Mouse (Mus musculus) midbrain, embryonic 14.5 days (tissue): ENCODE measurements around the gene Parvb. TPM values are rescaled to one million over a fixed set of nuclear protein-coding genes. Genes with fewer than 3 reads are reported as not detected.

Experiments used
- ATAC-seq: fragments of 200-750 bp; cut with Nextera tagmentation; 2 replicates; pipeline ENCODE4 v1.8.0; 2017; ENCODE audit warnings: moderate number of reproducible peaks, moderate library complexity; ENCODE audit not compliant: low FRiP score, low TSS enrichment
- DNase-seq: peaks from one replicate; pipeline ENCODE4 v3.0.0-alpha.2; 2015
- H3K27ac ChIP-seq: fragments of 300-500 bp; sonication (generic); replicated peaks from 2 replicates; pipeline ENCODE4 v1.5.1; 2014; ENCODE audit warnings: mild to moderate bottlenecking, low read depth, low read length, moderate library complexity
- H3K27me3 ChIP-seq: fragments of 300-500 bp; sonication (generic); 2 replicates; pipeline ENCODE4 v1.6.1; 2014; ENCODE audit warnings: low read length, control low read depth, mixed read lengths; ENCODE audit not compliant: control insufficient read depth, insufficient read depth
- H3K36me3 ChIP-seq: fragments of 300-500 bp; sonication (generic); 2 replicates; pipeline ENCODE4 v1.6.1; 2014; ENCODE audit warnings: low read length, control low read depth; ENCODE audit not compliant: control insufficient read depth, insufficient read depth
- H3K4me1 ChIP-seq: fragments of 300-500 bp; sonication (generic); 2 replicates; pipeline ENCODE4 v1.6.1; 2014; ENCODE audit warnings: mild to moderate bottlenecking, antibody characterized with exemption, low read length, control low read depth; ENCODE audit not compliant: control insufficient read depth, insufficient read depth
- H3K4me2 ChIP-seq: fragments of 300-500 bp; sonication (generic); 2 replicates; pipeline ENCODE4 v1.6.1; 2014; ENCODE audit warnings: mild to moderate bottlenecking, low read length, moderate library complexity
- H3K4me3 ChIP-seq: fragments of 300-500 bp; sonication (generic); replicated peaks from 2 replicates; pipeline ENCODE4 v1.5.1; 2014; ENCODE audit warnings: low read depth, low read length
- H3K9ac ChIP-seq: fragments of 300-500 bp; sonication (generic); replicated peaks from 2 replicates; pipeline ENCODE4 v1.6.1; 2014; ENCODE audit warnings: mild to moderate bottlenecking, low read length, moderate library complexity
- H3K9me3 ChIP-seq: fragments of 300-500 bp; sonication (generic); 2 replicates; pipeline ENCODE4 v1.6.1; 2016; ENCODE audit warnings: low read length, control low read depth, mixed read lengths; ENCODE audit not compliant: control insufficient read depth
- WGBS: fragments of 180-500 bp; shearing (Covaris S2); extraction: QIAGEN DNeasy Blood & Tissue Kit; methylation state at CpG from one replicate; pipeline ENCODE4 v1.1.7; 2014; 5-methylcytosine and 5-hydroxymethylcytosine counted together
- polyA plus RNA-seq: library from polyadenylated mRNA; unstranded; fragments of >200 nt; fragmentation: Nextera tagmentation; extraction: Ambion mirVana; gene quantifications from 2 replicates; pipeline ENCODE4 v1.2.1, GENCODE M21; 2014

Parvb gene
- polyA plus RNA-seq, 1 experiment from 2014 or later = 4.9 TPM

DNA sequence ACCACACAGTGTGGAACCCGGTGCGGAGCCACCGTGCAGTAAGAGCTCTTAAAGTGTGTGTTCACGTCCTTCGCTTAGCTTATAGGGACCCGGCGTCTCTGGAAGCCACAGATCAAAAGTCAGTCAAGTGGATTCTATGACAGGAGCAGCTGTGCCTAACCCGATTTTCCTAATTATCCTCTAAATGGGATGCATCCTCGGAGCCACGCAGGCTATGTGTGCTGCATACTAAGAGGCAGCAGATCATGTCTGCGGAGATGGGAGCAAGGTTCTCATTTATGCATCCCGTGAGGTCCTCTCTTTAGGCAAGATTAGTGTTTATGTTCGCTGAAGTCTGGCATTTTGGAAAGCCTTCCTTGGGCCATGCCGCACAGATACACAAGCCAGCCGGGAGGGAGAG lies 4.9 kb upstream of the Parvb start:
- peaks cover 51% of the 10 kb centered on the region for H3K4me1 ChIP-seq
- no peaks in the 10 kb centered on the region for H3K36me3 ChIP-seq
- H3K4me2 ChIP-seq = peak overlapping the region; percentile 15; the same call in 1 of the 2 replicates
- 12% methylated on average over 15 of the region's 15 CpGs for WGBS
- ATAC-seq (peak; percentile 62), DNase-seq (peak; percentile 88)
- H3K4me3 ChIP-seq = no peak overlapping the region
- no peaks in the 10 kb centered on the region for H3K9me3 ChIP-seq
- no peaks in the 10 kb centered on the region for H3K27me3 ChIP-seq
- no peak overlapping the region for H3K9ac ChIP-seq
- H3K27ac ChIP-seq = peak overlapping the region; percentile 84

DNA sequence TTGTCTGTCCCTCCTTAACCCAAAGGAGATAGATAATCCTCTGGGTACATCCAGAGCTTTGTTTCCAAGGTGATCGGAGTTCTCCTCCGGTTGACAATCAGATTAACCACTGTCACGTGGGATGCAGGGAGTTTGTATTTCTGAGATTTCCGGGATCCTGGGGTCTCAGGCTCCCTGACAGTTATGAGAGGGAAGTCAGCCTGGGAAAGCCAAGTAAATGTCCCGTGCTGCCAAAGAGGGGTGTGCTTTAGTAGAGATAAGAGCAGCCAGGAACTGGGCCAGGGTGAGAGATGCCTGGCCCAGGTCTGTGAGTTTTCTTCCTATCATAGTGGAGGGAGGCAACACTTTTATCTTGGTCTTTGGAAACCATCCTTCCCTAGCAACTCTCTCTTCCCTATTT lies 1.2 kb upstream of the Parvb start:
- H3K4me1 ChIP-seq = peaks cover 53% of the 10 kb centered on the region
- peak overlapping the region; percentile 81 for H3K27ac ChIP-seq
- no peaks in the 10 kb centered on the region for H3K27me3 ChIP-seq
- H3K4me3 ChIP-seq = no peak overlapping the region
- peak overlapping the region; percentile 86 for H3K4me2 ChIP-seq
- no peaks in the 10 kb centered on the region for H3K36me3 ChIP-seq
- WGBS = 1% methylated on average over 5 of the region's 5 CpGs
- peak overlapping the region; percentile 54; the same call in 1 of the 2 replicates for H3K9ac ChIP-seq
- ATAC-seq (no peak), DNase-seq (peak; percentile 51)
- H3K9me3 ChIP-seq = no peaks in the 10 kb centered on the region

DNA sequence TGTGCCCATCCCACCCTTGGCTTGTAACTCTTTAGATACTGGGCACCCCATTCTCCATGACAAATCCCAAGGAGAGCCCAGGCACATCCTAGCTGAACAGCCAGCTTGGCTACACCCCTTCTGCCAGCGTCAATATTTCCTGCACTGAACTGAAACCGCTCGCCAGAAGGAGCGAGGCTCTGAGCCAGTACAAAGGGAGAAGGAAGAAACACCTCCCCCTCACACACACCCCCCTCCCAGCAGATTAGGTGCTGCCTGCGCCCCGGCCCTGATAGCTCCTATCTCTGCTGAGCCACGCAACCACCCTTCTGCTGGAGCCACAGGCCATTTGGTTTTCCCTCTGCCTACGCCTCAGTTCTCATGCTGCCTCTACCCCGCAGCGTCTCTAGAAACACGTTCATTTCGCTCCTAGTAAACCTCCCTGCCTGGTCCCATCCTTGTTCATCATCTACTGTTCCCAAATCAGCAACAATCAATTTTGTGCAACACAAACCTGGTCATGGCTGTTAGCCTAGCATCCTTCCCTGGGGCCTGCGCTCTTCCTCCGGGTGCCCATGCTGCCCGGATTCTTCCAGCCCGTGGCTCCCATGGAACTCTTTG lies 630 bp upstream of the Parvb start:
- DNase-seq (peak; percentile 72), ATAC-seq (no peak)
- peak overlapping the region; percentile 54 for H3K9ac ChIP-seq
- peak overlapping the region; percentile 86 for H3K4me2 ChIP-seq
- no peaks in the 10 kb centered on the region for H3K27me3 ChIP-seq
- peak overlapping the region; percentile 81 for H3K27ac ChIP-seq
- peak overlapping the region; percentile 41 for H3K4me3 ChIP-seq
- H3K9me3 ChIP-seq = no peaks in the 10 kb centered on the region
- WGBS = under 1% methylated on average over 16 of the region's 16 CpGs
- H3K4me1 ChIP-seq = peaks cover 48% of the 10 kb centered on the region
- H3K36me3 ChIP-seq = no peaks in the 10 kb centered on the region

DNA sequence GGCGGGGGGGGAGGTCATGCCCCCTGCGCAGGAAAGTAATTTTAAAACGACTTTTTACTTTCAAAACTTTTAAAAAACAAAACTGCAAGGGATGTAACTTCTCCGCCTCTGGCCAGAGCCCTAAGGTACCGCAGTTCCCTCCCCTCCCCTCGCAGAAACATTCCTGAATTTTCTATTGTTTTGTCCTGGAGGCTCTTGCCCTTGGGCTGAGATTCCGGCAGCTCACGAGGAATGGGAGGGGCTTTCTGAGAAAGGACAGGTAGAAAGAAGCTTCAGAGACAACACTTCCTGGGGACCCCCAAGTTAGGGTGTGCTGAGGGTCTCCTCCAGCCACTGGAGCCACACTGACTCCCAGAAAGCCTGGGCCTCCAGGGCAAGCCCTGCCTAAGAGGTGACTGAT lies 766 bp downstream of the Parvb start:
- H3K4me1 ChIP-seq = peaks cover 35% of the 10 kb centered on the region
- no peaks in the 10 kb centered on the region for H3K36me3 ChIP-seq
- 0 out of 2 replicates have a peak overlapping the region, but pooled peaks have one; percentile 81 for H3K27ac ChIP-seq
- no peak overlapping the region for H3K9ac ChIP-seq
- peak overlapping the region; percentile 86 for H3K4me2 ChIP-seq
- H3K27me3 ChIP-seq = no peaks in the 10 kb centered on the region
- H3K9me3 ChIP-seq = no peaks in the 10 kb centered on the region
- H3K4me3 ChIP-seq = peak overlapping the region; percentile 41
- ATAC-seq = no peak
- WGBS = 11% methylated on average over 8 of the region's 8 CpGs
- DNase-seq = no peak

DNA sequence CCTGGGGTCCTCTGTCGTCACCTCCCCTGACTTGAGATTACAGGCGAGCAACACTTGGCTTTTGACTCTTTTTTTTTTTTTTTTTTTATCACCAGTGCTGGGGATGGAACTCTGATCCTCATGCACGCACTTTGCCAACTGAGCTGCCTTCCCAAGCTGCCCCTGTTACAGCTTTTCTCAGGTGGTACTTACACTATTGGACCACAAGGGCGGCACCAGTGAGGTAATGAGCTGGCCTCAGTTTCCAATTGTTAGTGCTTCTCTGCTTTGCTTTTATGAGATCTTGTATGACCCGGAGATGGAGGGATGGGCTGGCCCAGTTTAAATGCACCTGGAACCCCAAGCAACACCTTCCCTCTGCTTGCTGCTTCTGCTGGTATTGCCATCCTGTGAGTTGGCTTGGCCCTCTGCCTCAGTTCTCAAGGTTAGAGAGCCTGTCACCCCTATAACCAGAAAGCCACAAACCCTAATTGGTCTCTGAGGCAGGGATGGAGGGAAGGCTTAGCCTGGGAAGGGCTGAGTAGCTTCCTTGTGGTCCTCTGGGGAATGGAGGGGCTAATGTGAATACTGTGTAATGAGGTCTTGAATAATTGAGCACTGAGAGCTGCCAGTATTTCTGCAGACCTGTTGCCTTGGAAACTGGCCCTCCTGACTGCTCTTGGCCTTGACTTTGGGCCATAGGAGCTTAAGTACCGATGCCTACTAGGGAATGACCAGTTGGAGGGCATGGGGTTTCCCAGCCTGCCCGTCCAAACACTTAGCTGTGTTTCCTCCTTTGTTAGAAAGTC lies 3.1 kb downstream of the Parvb start:
- ATAC-seq = 0 out of 2 replicates have a peak, but pooled peaks have one; percentile 49
- no peaks in the 10 kb centered on the region for H3K9me3 ChIP-seq
- no peaks in the 10 kb centered on the region for H3K27me3 ChIP-seq
- H3K4me3 ChIP-seq = no peak overlapping the region
- H3K9ac ChIP-seq = no peak overlapping the region
- peak; percentile 83 for DNase-seq
- H3K4me2 ChIP-seq = no peak overlapping the region
- WGBS = 72% methylated on average over 7 of the region's 7 CpGs
- H3K4me1 ChIP-seq = peaks cover 40% of the 10 kb centered on the region
- no peaks in the 10 kb centered on the region for H3K36me3 ChIP-seq
- peak overlapping the region; percentile 32 for H3K27ac ChIP-seq

DNA sequence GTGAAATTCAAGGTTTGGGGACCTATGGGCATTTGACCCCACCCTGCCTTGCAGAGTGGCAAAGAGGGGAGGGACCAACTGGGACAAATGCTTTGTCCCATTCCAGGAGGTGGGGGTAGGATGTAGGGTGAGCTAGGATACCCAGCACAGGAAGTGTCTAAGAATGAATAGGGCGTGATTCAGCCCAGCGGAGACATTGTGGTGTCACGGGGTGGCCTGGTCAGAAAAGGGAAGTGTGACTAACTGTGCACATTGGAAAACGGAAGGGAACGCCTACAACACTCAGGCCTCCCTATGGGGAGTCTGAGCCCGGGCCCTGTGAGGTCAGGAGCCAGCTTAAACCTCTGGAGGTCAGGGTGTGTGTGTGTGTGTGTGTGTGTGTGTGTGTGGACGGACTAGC lies 3.8 kb downstream of the Parvb start:
- no peak for DNase-seq
- no peak overlapping the region for H3K27ac ChIP-seq
- H3K4me1 ChIP-seq = peaks cover 39% of the 10 kb centered on the region
- no peak overlapping the region for H3K4me3 ChIP-seq
- no peaks in the 10 kb centered on the region for H3K9me3 ChIP-seq
- no peaks in the 10 kb centered on the region for H3K27me3 ChIP-seq
- no peak overlapping the region for H3K4me2 ChIP-seq
- no peaks in the 10 kb centered on the region for H3K36me3 ChIP-seq
- no peak for ATAC-seq
- H3K9ac ChIP-seq = no peak overlapping the region
- 49% methylated on average over 7 of the region's 7 CpGs for WGBS

GRCm38 (mm10) chr15:84238552-84238951 lies 6.7 kb downstream of the Parvb start:
- ATAC-seq (no peak), DNase-seq (no peak)
- H3K4me2 ChIP-seq = no peak overlapping the region
- 34% methylated on average over 15 of the region's 15 CpGs for WGBS
- peaks cover 18% of the 10 kb centered on the region for H3K4me1 ChIP-seq
- no peak overlapping the region for H3K4me3 ChIP-seq
- no peaks in the 10 kb centered on the region for H3K9me3 ChIP-seq
- no peaks in the 10 kb centered on the region for H3K27me3 ChIP-seq
- H3K9ac ChIP-seq = no peak overlapping the region
- no peaks in the 10 kb centered on the region for H3K36me3 ChIP-seq
- 0 out of 2 replicates have a peak overlapping the region, but pooled peaks have one; percentile 6 for H3K27ac ChIP-seq

GRCm38 (mm10) chr15:84238991-84239401 lies 7.2 kb downstream of the Parvb start:
- H3K4me3 ChIP-seq = no peak overlapping the region
- peaks cover 18% of the 10 kb centered on the region for H3K4me1 ChIP-seq
- WGBS = 28% methylated on average over 16 of the region's 16 CpGs
- H3K36me3 ChIP-seq = no peaks in the 10 kb centered on the region
- no peak for DNase-seq
- ATAC-seq = no peak
- no peak overlapping the region for H3K9ac ChIP-seq
- H3K27me3 ChIP-seq = no peaks in the 10 kb centered on the region
- H3K27ac ChIP-seq = peak overlapping the region; percentile 6; the same call in 1 of the 2 replicates
- no peaks in the 10 kb centered on the region for H3K9me3 ChIP-seq
- no peak overlapping the region for H3K4me2 ChIP-seq
